8 mouse cellular contexts compared by ENCODE assay signal in genomic region chr8:78509273-78510031, GRCm38 (mm10). TPM values are rescaled to one million over a fixed set of nuclear protein-coding genes. Genes with fewer than 3 reads are reported as not detected.
A peak's percentile ranks its signal among the peaks of the same experiment; 100 is the strongest.
DNase-seq lines count a peak whose midpoint lies in the region; ATAC-seq and TF ChIP-seq lines count a peak whose summit lies in the region.

TSS of gene Slc10a7 (plus strand) at chr8:78509346.

- WGBS in forebrain, embryonic 13.5 days = under 1% methylated on average over 51 of the region's 51 CpGs
- WGBS in neural tube, embryonic 14.5 days = under 1% methylated on average over 51 of the region's 51 CpGs

- H3K36me3 ChIP-seq in ES-Bruce4 (ENCODE audit: control insufficient read depth, insufficient read depth, low read length, poor library complexity, severe bottlenecking) = peaks cover 24% of the 10 kb centered on the region
- H3K36me3 ChIP-seq in forebrain, embryonic 13.5 days (ENCODE audit: poor library complexity, severe bottlenecking) = peaks cover 27% of the 10 kb centered on the region
- H3K36me3 ChIP-seq in neural tube, embryonic 14.5 days (ENCODE audit: control insufficient read depth, insufficient read depth, low read length) = peaks cover 6% of the 10 kb centered on the region
- H3K36me3 ChIP-seq in testis, adult 2 months (ENCODE audit: control insufficient read depth, insufficient read depth, low read length) = no peaks in the 10 kb centered on the region

- peak within 1 kb of the TSS; percentile 100 for H3K9ac ChIP-seq in ES-Bruce4 (ENCODE audit: low read depth, poor library complexity, severe bottlenecking)
- peak within 1 kb of the TSS; percentile 98 for H3K9ac ChIP-seq in forebrain, embryonic 13.5 days
- peak within 1 kb of the TSS; percentile 98 for H3K9ac ChIP-seq in neural tube, embryonic 14.5 days (replicated peaks; ENCODE audit: low read depth, low read length)

- 0 out of 2 replicates have a peak, but pooled peaks have one; percentile 20 for TF ChIP-seq EP300 in ES-Bruce4 (IDR thresholded peaks at IDR 0.05; ENCODE audit: insufficient read depth, low read depth, low read length)

- H3K27me3 ChIP-seq in ES-Bruce4 (ENCODE audit: control insufficient read depth, insufficient read depth, low read length, poor library complexity, severe bottlenecking) = no peaks in the 10 kb centered on the region
- H3K27me3 ChIP-seq in forebrain, embryonic 13.5 days = no peaks in the 10 kb centered on the region
- no peaks in the 10 kb centered on the region for H3K27me3 ChIP-seq in neural tube, embryonic 14.5 days (ENCODE audit: control insufficient read depth, insufficient read depth, low read length)
- no peaks in the 10 kb centered on the region for H3K27me3 ChIP-seq in testis, adult 2 months (ENCODE audit: control insufficient read depth, insufficient read depth, low read length)

- intact Hi-C loops in heart, postnatal 10 days (cut with DNase I) = loop anchor here (5.0 to 10.0 kb wide), 4 partner anchors 118 to 315 kb away; partner anchors contain the start of gene Lsm6

- no peak for TF ChIP-seq POLR2A in ES-Bruce4 (IDR thresholded peaks at IDR 0.05; ENCODE audit: insufficient read depth, low read length)
- no peak for TF ChIP-seq POLR2A in testis, adult 2 months (IDR thresholded peaks at IDR 0.05; ENCODE audit: control insufficient read depth, low read depth, low read length)

- no peak for TF ChIP-seq CTCF in ES-Bruce4 (IDR thresholded peaks at IDR 0.05; ENCODE audit: low read depth, low read length)
- no peak for TF ChIP-seq CTCF in testis, adult 2 months (IDR thresholded peaks at IDR 0.05; ENCODE audit: control insufficient read depth, insufficient read depth, insufficient replicate concordance, low read depth, low read length)

- peak within 1 kb of the TSS; percentile 100 for H3K4me3 ChIP-seq in ES-Bruce4 (ENCODE audit: low read depth, low read length)
- H3K4me3 ChIP-seq in forebrain, embryonic 13.5 days = peak within 1 kb of the TSS; percentile 94
- H3K4me3 ChIP-seq in neural tube, embryonic 14.5 days (ENCODE audit: low read depth, low read length) = peak within 1 kb of the TSS; percentile 95
- H3K4me3 ChIP-seq in testis, adult 2 months (ENCODE audit: control insufficient read depth, low read depth, low read length) = peak within 1 kb of the TSS; percentile 95

- no peaks in the 10 kb centered on the region for H3K4me1 ChIP-seq in ES-Bruce4 (ENCODE audit: control insufficient read depth, insufficient read depth, low read length)
- peaks cover 26% of the 10 kb centered on the region for H3K4me1 ChIP-seq in forebrain, embryonic 13.5 days
- H3K4me1 ChIP-seq in neural tube, embryonic 14.5 days (ENCODE audit: control insufficient read depth, insufficient read depth, low read length) = peaks cover 8% of the 10 kb centered on the region
- H3K4me1 ChIP-seq in testis, adult 2 months (ENCODE audit: control insufficient read depth, insufficient read depth, low read length) = peaks cover 3% of the 10 kb centered on the region

- peak within 1 kb of the TSS; percentile 91 for H3K27ac ChIP-seq in ES-Bruce4 (ENCODE audit: insufficient read depth, low read length)
- peak within 1 kb of the TSS; percentile 96 for H3K27ac ChIP-seq in forebrain, embryonic 13.5 days
- peak within 1 kb of the TSS; percentile 91 for H3K27ac ChIP-seq in neural tube, embryonic 14.5 days (ENCODE audit: low read depth, low read length)
- H3K27ac ChIP-seq in testis, adult 2 months (ENCODE audit: control insufficient read depth, insufficient read depth, low read depth, low read length) = peak within 1 kb of the TSS; percentile 91

- H3K4me2 ChIP-seq in forebrain, embryonic 13.5 days = peak within 1 kb of the TSS; percentile 92
- peak within 1 kb of the TSS; percentile 85 for H3K4me2 ChIP-seq in neural tube, embryonic 14.5 days (ENCODE audit: low read depth, low read length)

- DNase-seq in heart, postnatal 10 days = peak; percentile 86 to 89
- peak; percentile 90 to 94 for DNase-seq in kidney, postnatal 4 days
- DNase-seq in lung, adult 18-20 months = peak; percentile 79 to 85

- ATAC-seq in cerebellum, adult (ENCODE audit: insufficient number of reproducible peaks, low FRiP score, low TSS enrichment) = peak; percentile 93
- peak; percentile 98 for ATAC-seq in forebrain, embryonic 13.5 days
- ATAC-seq in neural tube, embryonic 14.5 days (ENCODE audit: low read depth) = peak; percentile 98

- H3K9me3 ChIP-seq in ES-Bruce4 (replicated peaks; ENCODE audit: control insufficient read depth, insufficient read depth, low read length, poor library complexity, severe bottlenecking) = peaks cover 28% of the 10 kb centered on the region
- H3K9me3 ChIP-seq in forebrain, embryonic 13.5 days (replicated peaks) = no peaks in the 10 kb centered on the region
- H3K9me3 ChIP-seq in neural tube, embryonic 14.5 days (ENCODE audit: control insufficient read depth, low read length) = no peaks in the 10 kb centered on the region

RNA-seq across cellular contexts. Expression of gene Slc10a7, which starts in this region (rescaled TPM):
- 19.1 and 19.6 TPM in 2 replicates for polyA plus RNA-seq in ES-Bruce4 (2011; ENCODE audit: insufficient read depth, insufficient read length, low read depth, missing spikeins)
- 10.8 and 11.4 TPM in 2 replicates for polyA plus RNA-seq in forebrain, embryonic 13.5 days (2015; fragmentation: Nextera tagmentation; extraction: Ambion mirVana)
- 10 to 100 TPM; 10.7 to 11.7 TPM for total RNA-seq in heart, postnatal 10 days (2021)
- 7.1 and 8.2 TPM in 2 replicates for polyA plus RNA-seq in neural tube, embryonic 14.5 days (2014; fragmentation: Nextera tagmentation; extraction: Ambion mirVana)
- polyA plus RNA-seq in testis, adult 2 months (2012; rRNA removed) = 10.8 and 11.5 TPM in 2 replicates

Comparison
In these comparisons a context has a peak if more than half of its experiments do, and no peak if none do; other contexts are left out.
1. Peak in every context shown above with its lines: DNase-seq, ATAC-seq, H3K4me3 ChIP-seq and H3K27ac ChIP-seq.